Mouse (Mus musculus) heart, adult 2 months (tissue): ENCODE measurements around the gene Socs5. TPM values are rescaled to one million over a fixed set of nuclear protein-coding genes. Genes with fewer than 3 reads are reported as not detected.
"Not testable (repeated sequence)": the region's sequence is repeated elsewhere in the genome, so short reads cannot be mapped to it uniquely, and the experiment has no call there.

Source experiments
- DNase-seq, 2 experiments: peaks; one replicate each; pipeline ENCODE4 v3.0.0; 2021
- H3K27ac ChIP-seq: fragments of 200-600 bp; 2 replicates; pipeline ENCODE4 v1.8.1; 2022
- H3K27me3 ChIP-seq: fragments of 200-500 bp; 2 replicates; pipeline ENCODE4 v1.6.1; 2012; ENCODE audit warnings: mild to moderate bottlenecking, low read length, inconsistent platforms, mixed read lengths; ENCODE audit not compliant: control insufficient read depth, insufficient read depth
- H3K36me3 ChIP-seq: fragments of 200-500 bp; 2 replicates; pipeline ENCODE4 v1.6.1; 2012; ENCODE audit warnings: low read length, inconsistent platforms; ENCODE audit not compliant: control insufficient read depth, insufficient read depth
- H3K4me1 ChIP-seq: fragments of 200-500 bp; 2 replicates; pipeline ENCODE4 v1.6.1; 2011; ENCODE audit warnings: low read length; ENCODE audit not compliant: control insufficient read depth, insufficient read depth
- H3K4me3 ChIP-seq: fragments of 200-600 bp; 2 replicates; pipeline ENCODE4 v1.8.1; 2022
- H3K79me2 ChIP-seq: fragments of 200-500 bp; replicated peaks from 2 replicates; pipeline ENCODE4 v1.6.1; 2012; ENCODE audit warnings: mild to moderate bottlenecking, inconsistent platforms, low read length, moderate library complexity, mixed read lengths; ENCODE audit not compliant: control insufficient read depth, insufficient read depth
- H3K9ac ChIP-seq: fragments of 200-500 bp; 2 replicates; pipeline ENCODE4 v1.6.1; 2012; ENCODE audit warnings: low read depth, mild to moderate bottlenecking, control low read depth, inconsistent platforms, low read length, mixed read lengths
- CTCF ChIP-seq: fragments of 200-600 bp; IDR thresholded peaks from 2 replicates; pipeline ENCODE4 v1.8.1; 2022; ENCODE audit warnings: antibody characterized with exemption, mild to moderate bottlenecking, moderate library complexity
- EP300 ChIP-seq: fragments of 200-500 bp; IDR thresholded peaks from 2 replicates; pipeline ENCODE4 v1.6.1; 2011; ENCODE audit warnings: low read depth, low read length, control low read depth; ENCODE audit not compliant: insufficient read depth
- POLR2A ChIP-seq: fragments of 200-500 bp; IDR thresholded peaks from 2 replicates; pipeline ENCODE4 v1.6.1; 2011; ENCODE audit warnings: mild to moderate bottlenecking, low read depth, low read length, control low read depth; ENCODE audit not compliant: insufficient read depth
- WGBS: fragments of 180-500 bp; shearing (Covaris S2); methylation state at CpG from one replicate; pipeline ENCODE4 v1.1.7; 2018; 5-methylcytosine and 5-hydroxymethylcytosine counted together
- intact Hi-C: fragments of 180-260 bp; cut with DNase I; formaldehyde crosslinking; loops from one replicate; pipeline ENCODE4 v1.15.1; 2025
- polyA plus RNA-seq: library from polyadenylated mRNA; depleted of rRNA; stranded (reverse); fragments of >200 nt; gene quantifications from 2 replicates; pipeline ENCODE4 v1.2.3, GENCODE M21; 2012
- total RNA-seq, 2 experiments: library from RNA; stranded (reverse); gene quantifications; 2 replicates each; pipeline ENCODE4 v1.2.3; 2021

Socs5 gene
- total and polyA plus RNA-seq, 3 experiments: 10.5 to 39.1 (median 28.1) TPM

DNA sequence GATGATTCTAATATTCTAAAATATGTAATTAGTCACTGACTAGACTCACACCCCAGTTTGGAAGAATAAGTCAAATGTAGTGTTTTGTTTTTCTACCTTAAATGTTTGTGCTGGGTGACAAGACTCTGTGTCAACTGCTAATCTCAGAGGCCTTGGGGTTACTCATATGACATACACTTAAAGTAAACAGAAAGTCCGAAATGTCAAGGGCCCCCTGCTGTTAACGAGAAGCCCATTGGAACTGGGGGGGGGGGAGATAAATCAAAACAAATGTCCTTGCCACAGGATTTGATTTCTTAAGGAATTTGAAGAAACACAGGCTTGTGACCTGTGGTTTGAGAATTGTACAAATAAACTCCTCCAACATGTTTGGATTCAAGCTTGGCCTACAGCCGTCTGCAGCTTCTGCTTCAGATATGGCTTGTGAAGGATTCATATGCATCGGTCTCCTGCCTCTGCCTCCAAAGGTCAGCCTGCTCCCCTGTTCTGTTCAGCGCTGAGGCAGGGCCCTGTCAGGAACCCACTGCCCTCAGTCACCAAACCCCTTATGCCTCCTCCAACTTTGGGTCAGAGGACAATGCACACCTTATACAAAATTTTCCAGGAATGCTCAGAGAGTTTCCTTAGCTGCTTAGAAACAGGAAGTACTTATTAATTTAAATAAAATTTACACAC, 34.6 kb upstream of the Socs5 start:
- intact Hi-C loops: no loop called here

GRCm38 (mm10) chr17:87073470-87073869, 34.0 kb upstream of the Socs5 start:
- no peak overlapping the region for H3K4me3 ChIP-seq
- no peaks in the 10 kb centered on the region for H3K79me2 ChIP-seq
- H3K27me3 ChIP-seq: no peaks in the 10 kb centered on the region
- no peaks in the 10 kb centered on the region for H3K36me3 ChIP-seq
- H3K27ac ChIP-seq: no peak overlapping the region
- H3K4me1 ChIP-seq: no peaks in the 10 kb centered on the region
- no peak for DNase-seq
- no peak overlapping the region for H3K9ac ChIP-seq
- intact Hi-C loops: no loop called here
- TF ChIP-seq EP300: no peak
- TF ChIP-seq CTCF: no peak
- no peak for TF ChIP-seq POLR2A

More for the DNA sequence above, 34.6 kb upstream of the Socs5 start:
- Histone ChIP-seq H3K27ac (no peak overlapping the region), H3K9ac (no peak overlapping the region), H3K36me3 (no peaks in the 10 kb centered on the region), H3K27me3 (no peaks in the 10 kb centered on the region), H3K4me1 (no peaks in the 10 kb centered on the region), H3K79me2 (no peaks in the 10 kb centered on the region), H3K4me3 (no peak overlapping the region)
- WGBS: 85% methylated on average over 5 of the region's 5 CpGs
- TF ChIP-seq CTCF: no peak
- no peak for TF ChIP-seq POLR2A
- TF ChIP-seq EP300: no peak
- no peak for DNase-seq

DNA sequence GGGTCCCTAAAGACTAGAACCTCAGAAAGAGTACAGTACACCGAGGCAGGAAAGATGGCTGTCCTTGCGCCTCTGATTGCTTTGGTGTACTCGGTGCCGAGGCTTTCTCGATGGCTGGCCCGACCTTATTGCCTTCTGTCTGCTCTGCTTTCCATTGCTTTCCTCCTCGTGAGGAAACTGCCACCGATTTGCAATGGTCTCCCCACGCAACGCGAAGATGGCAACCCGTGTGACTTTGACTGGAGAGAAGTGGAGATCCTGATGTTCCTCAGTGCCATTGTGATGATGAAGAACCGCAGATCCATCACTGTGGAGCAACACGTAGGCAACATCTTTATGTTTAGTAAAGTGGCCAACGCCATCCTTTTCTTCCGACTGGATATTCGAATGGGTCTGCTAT, 29.3 kb upstream of the Socs5 start:
- H3K27me3 ChIP-seq, intact Hi-C loops, H3K4me1 ChIP-seq, DNase-seq, H3K79me2 ChIP-seq, H3K27ac ChIP-seq, H3K4me3 ChIP-seq, H3K9ac ChIP-seq, H3K36me3 ChIP-seq: not testable (repeated sequence)
- WGBS: 95% methylated on average over 17 of the region's 17 CpGs

DNA sequence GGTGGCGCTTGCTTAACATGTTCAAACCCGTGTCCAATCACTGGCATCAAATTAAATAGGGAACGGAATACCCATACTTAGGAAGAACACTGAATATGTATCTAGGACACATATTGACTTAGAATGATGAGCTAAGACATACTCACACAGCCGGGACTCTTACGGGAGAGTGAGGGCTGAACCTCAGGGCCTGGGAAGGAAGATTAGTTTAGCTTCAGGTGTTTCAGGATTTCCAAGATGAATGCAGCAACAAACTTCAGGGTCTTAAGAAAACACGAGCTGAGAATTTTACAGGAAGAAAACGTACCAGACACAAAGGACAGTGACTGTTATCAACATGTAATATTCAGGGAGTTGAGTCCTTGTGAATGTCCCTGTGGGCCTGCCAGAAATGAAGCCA, 26.8 kb upstream of the Socs5 start:
- no peaks in the 10 kb centered on the region for H3K79me2 ChIP-seq
- no peak overlapping the region for H3K9ac ChIP-seq
- H3K4me3 ChIP-seq: no peak overlapping the region
- H3K36me3 ChIP-seq: no peaks in the 10 kb centered on the region
- no peaks in the 10 kb centered on the region for H3K4me1 ChIP-seq
- intact Hi-C loops: no loop called here
- DNase-seq: no peak
- WGBS: 85% methylated on average over 7 of the region's 7 CpGs
- TF ChIP-seq EP300: no peak
- no peak for TF ChIP-seq POLR2A
- no peak for TF ChIP-seq CTCF
- H3K27ac ChIP-seq: no peak overlapping the region
- H3K27me3 ChIP-seq: no peaks in the 10 kb centered on the region

DNA sequence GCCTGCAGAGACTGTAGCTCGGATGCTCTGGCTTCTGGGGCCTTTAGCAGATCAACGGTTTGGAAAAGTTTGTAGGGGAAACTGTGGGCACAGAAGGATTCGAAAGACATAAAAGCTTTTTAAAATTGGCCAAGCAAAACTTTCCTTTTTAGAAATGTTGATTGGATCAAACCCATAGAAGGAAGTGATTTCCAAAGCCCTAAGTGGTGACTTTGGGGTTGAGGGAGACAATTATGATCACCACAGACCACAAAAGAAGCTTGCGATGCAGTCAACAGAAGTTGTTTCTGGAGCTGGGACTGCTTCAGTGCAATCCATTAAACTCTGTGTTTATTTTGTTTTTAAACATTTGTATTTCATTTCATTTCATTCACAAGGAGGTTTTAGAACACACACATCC, 24.9 kb upstream of the Socs5 start:
- no peak overlapping the region for H3K4me3 ChIP-seq
- TF ChIP-seq POLR2A: no peak
- TF ChIP-seq EP300: no peak
- TF ChIP-seq CTCF: no peak
- no peaks in the 10 kb centered on the region for H3K4me1 ChIP-seq
- no peaks in the 10 kb centered on the region for H3K36me3 ChIP-seq
- H3K27me3 ChIP-seq: no peaks in the 10 kb centered on the region
- WGBS: 88% methylated on average over 4 of the region's 4 CpGs
- H3K9ac ChIP-seq: no peak overlapping the region
- intact Hi-C loops: no loop called here
- H3K27ac ChIP-seq: no peak overlapping the region
- no peaks in the 10 kb centered on the region for H3K79me2 ChIP-seq
- DNase-seq: no peak

GRCm38 (mm10) chr17:87083671-87084070, 23.8 kb upstream of the Socs5 start:
- TF ChIP-seq EP300 (no peak), POLR2A (no peak), CTCF (no peak)
- no peak for DNase-seq
- Histone ChIP-seq H3K27ac (no peak overlapping the region), H3K9ac (no peak overlapping the region), H3K4me3 (no peak overlapping the region), H3K79me2 (no peaks in the 10 kb centered on the region), H3K36me3 (no peaks in the 10 kb centered on the region), H3K4me1 (no peaks in the 10 kb centered on the region), H3K27me3 (no peaks in the 10 kb centered on the region)
- WGBS: 52% methylated on average over 5 of the region's 5 CpGs
- intact Hi-C loops: no loop called here
